Comparison of ENCODE assay signal across 7 mouse cellular contexts in the genomic region with DNA sequence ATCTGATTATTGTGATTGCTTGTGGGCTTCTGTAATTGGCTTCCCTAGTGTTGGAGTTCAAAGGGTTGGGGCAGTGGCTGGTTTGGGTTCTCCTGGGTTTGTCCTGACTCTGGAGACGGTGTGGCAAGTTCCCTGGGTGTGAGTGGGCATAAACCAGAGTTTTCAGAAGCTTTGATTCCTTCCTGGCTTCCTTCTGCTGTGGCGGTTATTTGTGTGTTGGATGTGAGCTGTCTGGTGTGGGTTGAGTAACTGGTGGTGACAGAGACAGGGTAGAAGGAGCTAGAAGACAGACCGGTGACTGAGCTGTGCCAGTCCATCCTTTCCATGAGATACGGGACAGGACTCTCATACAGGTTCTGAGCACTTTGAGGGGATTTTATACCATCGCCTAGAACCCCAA. TPM values are rescaled to one million over a fixed set of nuclear protein-coding genes. Genes with fewer than 3 reads are reported as not detected.
DNase-seq lines count a peak whose midpoint lies in the region; ATAC-seq and TF ChIP-seq lines count a peak whose summit lies in the region.

No protein-coding gene starts in this region.

- H3K79me2 ChIP-seq in macrophage (ENCODE audit: inconsistent target): peaks cover 93% of the 10 kb centered on the region

- no peak for ATAC-seq in erythroblast, adult 5-6 weeks (replicated peaks; ENCODE audit: low FRiP score, poor library complexity, severe bottlenecking)

- no peaks in the 10 kb centered on the region for H3K36me3 ChIP-seq in kidney, adult 2 months (ENCODE audit: control insufficient read depth, insufficient read depth, low read length)
- H3K36me3 ChIP-seq in macrophage (ENCODE audit: inconsistent target): no peaks in the 10 kb centered on the region

- peaks cover 31% of the 10 kb centered on the region for H3K4me1 ChIP-seq in kidney, adult 2 months (ENCODE audit: control insufficient read depth, insufficient read depth, low read length)
- H3K4me1 ChIP-seq in embryonic fibroblast, embryonic 13.5 days (ENCODE audit: control insufficient read depth, insufficient read depth, low read length): peaks cover 28% of the 10 kb centered on the region

- DNase-seq in kidney, adult 2 months: no peak
- DNase-seq in kidney, postnatal 10 days: no peak
- DNase-seq in brain, adult 2 months (ENCODE audit: low read depth, low spot score): peak; percentile 52
- no peak for DNase-seq in T-cell, adult 2 months (ENCODE audit: low spot score)

- WGBS in kidney, adult 2 months: 77% methylated on average over 5 of the region's 5 CpGs
- WGBS in macrophage (ENCODE audit: missing documents): 49% methylated on average over 5 of the region's 5 CpGs

- no peaks in the 10 kb centered on the region for H3K27me3 ChIP-seq in kidney, adult 2 months (replicated peaks; ENCODE audit: control insufficient read depth, insufficient read depth, low read length)

- TF ChIP-seq CTCF in kidney, adult 2 months (conservative IDR thresholded peaks at IDR 0.05; ENCODE audit: insufficient read depth, insufficient read length, low read depth, low read length): no peak
- TF ChIP-seq CTCF in embryonic fibroblast, embryonic 13.5 days (IDR thresholded peaks at IDR 0.05; ENCODE audit: borderline replicate concordance, insufficient read depth, low read length): no peak

- TF ChIP-seq POLR2A in kidney, adult 2 months (IDR thresholded peaks at IDR 0.05; ENCODE audit: low read depth, low read length): no peak
- no peak for TF ChIP-seq POLR2A in embryonic fibroblast, embryonic 13.5 days (IDR thresholded peaks at IDR 0.05; ENCODE audit: low read depth, low read length)

- peak overlapping the region; percentile 4; the same call in 1 of the 2 replicates for H3K27ac ChIP-seq in kidney, adult 2 months (ENCODE audit: insufficient read depth, low read depth, low read length)
- H3K27ac ChIP-seq in embryonic fibroblast, embryonic 13.5 days (ENCODE audit: insufficient read depth, low read length): peak overlapping the region; percentile 96
- peak overlapping the region; percentile 98 for H3K27ac ChIP-seq in macrophage

- no peak overlapping the region for H3K4me3 ChIP-seq in kidney, adult 2 months (ENCODE audit: insufficient read depth, low read depth, low read length)
- peak overlapping the region; percentile 89 for H3K4me3 ChIP-seq in embryonic fibroblast, embryonic 13.5 days (ENCODE audit: insufficient read depth, low read length)
- peak overlapping the region; percentile 98; the same call in 1 of the 2 replicates for H3K4me3 ChIP-seq in macrophage (ENCODE audit: inconsistent target)

RNA-seq across cellular contexts. Expression of a gene that starts 3.7 kb away (rescaled TPM):
- polyA plus RNA-seq in kidney, adult 2 months (2012; rRNA removed): 32.3 and 33.4 TPM in 2 replicates
- polyA plus RNA-seq in embryonic fibroblast, embryonic 13.5 days (2011; ENCODE audit: insufficient read length, low read depth, missing spikeins): 142 and 223 TPM in 2 replicates
- total RNA-seq in macrophage (2018; cell fraction: chromatin; rRNA removed): 100 to 1,000 TPM in 13 of 26 experiments, 10 to 100 TPM in 13; 35.9 to 648 (median 91.5) TPM
- total RNA-seq in macrophage (2018; cell fraction: cytosol; rRNA removed): 100 to 1,000 TPM in 14 of 26 experiments, 10 to 100 TPM in 12; 52.3 to 460 (median 164) TPM
- 100 to 1,000 TPM in 13 of 26 experiments, 10 to 100 TPM in 13; 39.2 to 371 (median 100) TPM for total RNA-seq in macrophage (2018; cell fraction: nucleus; rRNA removed)
- 117 to 240 TPM (median 185 TPM) in 3 replicates for polyA plus RNA-seq in macrophage (2018)
- total RNA-seq in erythroblast, adult 5-6 weeks (2015; ENCODE audit: low replicate concordance): 3.1 and 5.8 TPM in 2 replicates
- total RNA-seq in erythroblast, adult 5-6 weeks (2017; ENCODE audit: low replicate concordance): 2.6 and 5.6 TPM in 2 replicates

RNA-seq across cellular contexts. Expression of a gene that starts 32.5 kb away (rescaled TPM):
- 10.2 and 13.2 TPM in 2 replicates for polyA plus RNA-seq in kidney, adult 2 months (2012; rRNA removed)
- 33.3 and 41.4 TPM in 2 replicates for polyA plus RNA-seq in embryonic fibroblast, embryonic 13.5 days (2011; ENCODE audit: insufficient read length, low read depth, missing spikeins)
- total RNA-seq in macrophage (2018; cell fraction: chromatin; rRNA removed): 10 to 100 TPM; 17.2 to 71.6 (median 25.6) TPM
- total RNA-seq in macrophage (2018; cell fraction: cytosol; rRNA removed): 10 to 100 TPM; 10.5 to 25.5 (median 16.1) TPM
- 10 to 100 TPM; 14.4 to 64.5 (median 22.2) TPM for total RNA-seq in macrophage (2018; cell fraction: nucleus; rRNA removed)
- 9.7 to 16.3 TPM (median 12.2 TPM) in 3 replicates for polyA plus RNA-seq in macrophage (2018)
- 0.96 and 1.3 TPM in 2 replicates for total RNA-seq in erythroblast, adult 5-6 weeks (2015; ENCODE audit: low replicate concordance)
- 0.34 and 0.56 TPM in 2 replicates for total RNA-seq in erythroblast, adult 5-6 weeks (2017; ENCODE audit: low replicate concordance)

Comparison
In these comparisons a context has a peak if more than half of its experiments do, and no peak if none do; other contexts are left out.
1. H3K27ac ChIP-seq: peak in every context shown above with its lines; median percentile 98 in macrophage; 96 in embryonic fibroblast, embryonic 13.5 days; 4 in kidney, adult 2 months.